Mouse (Mus musculus) E14TG2a.4 (cell line): ENCODE results near the gene Cdhr2.

Source experiments
- CTCF ChIP-seq: conservative IDR thresholded peaks from 2 replicates; pipeline ENCODE4 v1.5.1; 2014; ENCODE audit warnings: low read length
- NANOG ChIP-seq: IDR thresholded peaks from 2 replicates; pipeline ENCODE4 v1.6.1; 2014; ENCODE audit warnings: borderline replicate concordance, low read length, mixed read lengths

- peak; percentile 65 for TF ChIP-seq CTCF
- TF ChIP-seq NANOG: no peak
Measured at GRCm38 (mm10) chr13:54714393-54714792, 13.1 kb downstream of the Cdhr2 start.
